Mouse (Mus musculus) erythroblast, embryonic 14.5 days (primary cell): ENCODE data around the gene Eif3b. TPM values are rescaled to one million over a fixed set of nuclear protein-coding genes. Genes with fewer than 3 reads are reported as not detected.
"Not testable (repeated sequence)": the region's sequence is repeated elsewhere in the genome, so short reads cannot be mapped to it uniquely, and the experiment has no call there.

Experiments
- H3K27me3 ChIP-seq: 2 replicates; pipeline ENCODE4 v1.6.1; 2012; ENCODE audit warnings: inconsistent platforms; ENCODE audit not compliant: control insufficient read depth
- H3K36me3 ChIP-seq: 2 replicates; pipeline ENCODE4 v1.6.1; 2012; ENCODE audit warnings: mild to moderate bottlenecking, inconsistent platforms; ENCODE audit not compliant: control insufficient read depth
- H3K4me1 ChIP-seq: 2 replicates; pipeline ENCODE4 v1.6.1; 2012; ENCODE audit warnings: inconsistent platforms; ENCODE audit not compliant: control insufficient read depth
- H3K4me3 ChIP-seq: replicated peaks from 2 replicates; pipeline ENCODE3; 2012; ENCODE audit warnings: moderate library complexity, mild to moderate bottlenecking, inconsistent platforms
- H3K9me3 ChIP-seq: 2 replicates; pipeline ENCODE4 v1.6.1; 2012; ENCODE audit warnings: low read length, inconsistent platforms, mixed read lengths; ENCODE audit not compliant: control insufficient read depth
- GATA1 ChIP-seq: IDR thresholded peaks from 2 replicates; pipeline ENCODE4 v1.6.1; 2012; ENCODE audit warnings: low read length, inconsistent platforms, mixed read lengths
- TAL1 ChIP-seq: IDR thresholded peaks from 3 replicates; pipeline ENCODE4 v1.6.1; 2012; ENCODE audit warnings: low read length, inconsistent platforms, mixed read lengths
- polyA plus RNA-seq: library from polyadenylated mRNA; stranded (reverse); fragments of >175 nt; gene quantifications from 2 replicates; pipeline ENCODE4 v1.2.3, GENCODE M21; 2012

Gene Eif3b
- polyA plus RNA-seq, 1 experiment, result 7.2 TPM

DNA sequence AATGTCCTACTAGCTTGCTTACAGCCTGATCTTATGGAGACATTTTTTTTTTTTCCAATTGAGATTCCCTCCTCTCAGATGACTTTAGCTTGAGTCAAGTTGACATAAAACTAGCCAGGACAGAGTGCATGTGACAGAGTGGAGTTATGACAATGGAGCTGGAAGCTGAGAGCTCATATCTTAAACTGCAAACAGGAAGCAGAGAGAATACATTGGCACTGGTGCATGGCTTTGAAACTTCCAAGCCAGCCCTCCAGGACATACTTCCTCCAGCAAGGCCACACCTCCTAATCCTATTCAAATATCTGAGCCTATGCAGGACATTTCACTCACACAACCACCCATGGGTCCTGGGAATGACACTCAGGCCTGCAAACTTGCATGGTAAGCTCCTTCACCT, 35.4 kb downstream of the Eif3b start:
- TF ChIP-seq GATA1 (no peak), TAL1 (no peak)
- Histone ChIP-seq H3K4me3 (no peak overlapping the region), H3K36me3 (no peaks in the 10 kb centered on the region), H3K27me3 (no peaks in the 10 kb centered on the region), H3K9me3 (no peaks in the 10 kb centered on the region), H3K4me1 (no peaks in the 10 kb centered on the region)

DNA sequence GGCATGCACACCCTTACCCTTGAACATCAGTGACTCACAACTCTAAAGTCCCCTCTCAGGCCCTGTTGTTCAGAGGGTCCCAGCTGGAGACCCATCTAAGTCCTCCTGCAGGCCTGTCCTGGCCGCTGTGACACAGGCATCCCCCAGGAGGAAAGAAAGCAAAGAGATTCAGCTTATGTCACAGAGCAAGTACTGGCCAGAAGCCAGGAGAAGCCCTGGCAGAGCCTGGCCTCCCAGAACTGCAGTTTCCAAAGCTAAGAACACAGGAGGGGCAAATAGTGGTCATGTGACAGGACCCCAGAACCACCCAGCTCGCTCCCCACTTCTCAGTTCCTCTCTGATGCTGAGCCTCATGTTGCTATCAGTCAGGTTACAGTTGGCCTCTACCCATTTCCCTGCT, 36.3 kb downstream of the Eif3b start:
- no peaks in the 10 kb centered on the region for H3K36me3 ChIP-seq
- TF ChIP-seq GATA1 (no peak), TAL1 (no peak)
- no peaks in the 10 kb centered on the region for H3K4me1 ChIP-seq
- H3K4me3 ChIP-seq, result no peak overlapping the region
- no peaks in the 10 kb centered on the region for H3K27me3 ChIP-seq
- H3K9me3 ChIP-seq, result no peaks in the 10 kb centered on the region

DNA sequence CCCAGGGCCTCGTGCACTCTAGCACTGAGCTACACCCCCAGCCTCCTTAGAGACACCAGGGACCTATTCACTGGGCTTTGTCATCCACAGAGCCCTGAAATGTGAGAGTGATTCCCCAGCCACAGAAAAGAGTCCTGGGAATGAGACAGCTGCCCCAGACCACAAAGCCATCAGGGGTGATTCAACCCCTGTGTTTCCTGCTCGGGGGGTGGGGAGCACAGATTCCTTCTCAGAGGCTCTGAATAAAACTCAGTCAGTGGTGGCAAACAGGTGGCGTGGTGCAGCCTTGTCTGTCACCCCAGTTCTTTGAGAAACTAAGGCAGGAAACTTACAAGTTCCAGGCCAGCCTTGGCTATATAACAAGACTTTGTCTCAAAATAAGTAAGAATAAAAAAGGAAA, 42.3 kb downstream of the Eif3b start:
- no peaks in the 10 kb centered on the region for H3K36me3 ChIP-seq
- H3K4me3 ChIP-seq, result no peak overlapping the region
- TF ChIP-seq GATA1, result no peak
- TF ChIP-seq TAL1, result no peak
- no peaks in the 10 kb centered on the region for H3K27me3 ChIP-seq
- H3K9me3 ChIP-seq, result peaks cover 21% of the 10 kb centered on the region
- no peaks in the 10 kb centered on the region for H3K4me1 ChIP-seq

DNA sequence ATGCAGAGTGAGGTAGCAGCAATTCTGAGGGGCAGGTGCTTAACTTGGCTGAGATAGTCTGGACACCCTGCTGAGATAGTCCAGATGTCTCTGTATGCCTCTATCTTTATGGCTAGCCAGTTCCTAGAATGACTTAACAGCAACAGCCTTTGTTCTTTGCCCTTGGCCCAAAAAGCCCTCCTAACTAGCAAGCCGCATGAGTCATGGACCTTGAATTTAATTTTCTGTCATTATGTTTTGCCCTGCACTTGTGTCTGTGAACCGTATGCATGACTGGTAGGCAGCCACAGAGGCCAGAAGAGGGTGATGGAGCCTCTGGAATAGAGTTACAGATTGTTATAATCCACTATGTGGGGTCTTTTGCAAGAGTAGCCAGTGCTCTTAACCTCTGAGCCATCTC, 44.0 kb downstream of the Eif3b start:
- H3K27me3 ChIP-seq, H3K4me1 ChIP-seq, H3K36me3 ChIP-seq, H3K4me3 ChIP-seq: not testable (repeated sequence)
- peaks cover 21% of the 10 kb centered on the region for H3K9me3 ChIP-seq

DNA sequence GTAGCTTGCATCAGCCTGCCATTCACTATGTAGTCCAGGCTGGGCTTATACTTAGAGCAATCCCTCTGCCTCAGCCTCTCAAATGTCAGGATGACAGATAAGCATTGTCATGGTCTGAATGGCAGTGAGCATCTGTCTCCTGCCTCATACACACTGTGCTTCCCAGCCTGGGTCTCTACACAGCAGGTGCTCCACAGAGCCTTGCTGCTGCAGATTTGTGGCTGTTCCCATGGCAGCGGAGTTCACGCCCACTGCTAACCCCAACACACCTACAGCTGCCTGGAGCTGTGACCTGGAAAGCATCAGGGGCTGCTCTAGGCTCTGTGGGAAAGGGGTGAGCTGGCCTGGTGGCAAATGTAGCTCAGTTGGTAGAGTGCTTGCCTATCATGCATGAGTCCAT, 45.8 kb downstream of the Eif3b start:
- Histone ChIP-seq H3K4me1 (no peaks in the 10 kb centered on the region), H3K4me3 (no peak overlapping the region), H3K9me3 (peaks cover 21% of the 10 kb centered on the region), H3K27me3 (no peaks in the 10 kb centered on the region), H3K36me3 (no peaks in the 10 kb centered on the region)
- no peak for TF ChIP-seq GATA1
- TF ChIP-seq TAL1, result no peak

DNA sequence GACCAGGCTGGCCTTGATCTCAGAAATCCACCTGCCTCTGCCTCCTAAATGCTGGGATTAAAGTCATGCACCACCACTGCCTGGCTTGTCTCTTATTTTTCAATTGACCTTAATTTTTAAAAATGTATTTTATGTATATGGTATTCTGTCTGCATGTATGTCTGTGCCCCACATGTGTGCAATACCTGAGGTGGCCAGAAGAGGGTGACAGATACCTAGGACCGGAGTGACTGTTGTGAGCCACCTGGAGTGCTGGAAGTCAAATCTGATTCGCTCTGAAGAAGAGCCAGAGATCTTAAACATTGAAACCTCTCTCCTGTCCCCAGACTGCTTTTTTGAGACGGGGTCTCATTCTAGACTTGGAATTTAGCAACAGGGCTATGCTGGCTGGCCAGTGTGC, 53.2 kb downstream of the Eif3b start:
- H3K4me3 ChIP-seq, result no peak overlapping the region
- no peaks in the 10 kb centered on the region for H3K36me3 ChIP-seq
- H3K9me3 ChIP-seq, result no peaks in the 10 kb centered on the region; the same call in 1 of the 2 replicates
- no peaks in the 10 kb centered on the region for H3K4me1 ChIP-seq
- H3K27me3 ChIP-seq, result no peaks in the 10 kb centered on the region
- TF ChIP-seq GATA1 (no peak), TAL1 (no peak)

DNA sequence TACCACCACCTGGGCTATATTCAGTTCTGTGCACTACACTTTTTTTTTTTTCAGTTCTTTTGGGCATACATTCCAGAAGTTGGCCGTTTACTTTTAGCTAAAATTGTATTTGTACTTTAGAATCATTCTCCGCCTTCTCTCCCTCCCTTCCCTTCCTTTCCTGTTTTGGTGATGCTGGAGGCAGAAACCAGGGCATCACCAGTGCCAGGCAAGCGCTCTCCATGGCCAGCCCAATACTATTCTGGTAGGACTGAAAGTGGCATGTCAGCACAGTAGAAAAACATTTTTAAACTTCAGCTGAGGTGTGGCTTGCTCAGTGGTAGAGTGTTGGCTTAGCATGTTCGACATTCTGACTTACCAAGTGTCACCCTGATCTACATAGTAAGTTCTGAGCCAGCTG, 62.3 kb downstream of the Eif3b start:
- H3K27me3 ChIP-seq, result peaks cover 6% of the 10 kb centered on the region; the same call in 1 of the 2 replicates
- no peaks in the 10 kb centered on the region for H3K4me1 ChIP-seq
- H3K36me3 ChIP-seq, result no peaks in the 10 kb centered on the region
- H3K9me3 ChIP-seq, result peaks cover 5% of the 10 kb centered on the region; the same call in 1 of the 2 replicates
- no peak overlapping the region for H3K4me3 ChIP-seq
- TF ChIP-seq GATA1 (no peak), TAL1 (no peak)

DNA sequence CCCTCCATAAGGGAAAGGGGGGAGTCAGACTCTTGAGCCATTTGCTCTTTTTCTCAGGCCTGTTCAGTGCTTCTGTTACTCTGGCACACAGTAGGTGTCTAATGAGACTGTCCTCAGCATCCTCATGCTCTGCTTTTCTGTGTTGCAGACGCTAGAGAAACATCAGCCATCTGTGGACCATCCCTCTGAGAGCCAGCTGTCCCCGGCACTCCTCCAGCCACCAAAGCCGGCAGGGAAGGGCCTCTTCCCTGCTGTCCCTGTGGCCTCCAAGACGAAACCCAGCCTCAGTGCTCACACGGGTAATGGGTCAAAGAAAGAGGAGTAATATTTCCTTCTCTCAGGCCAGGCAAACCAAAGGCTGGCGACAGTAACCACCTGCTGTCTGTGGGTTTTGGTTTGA, 72.0 kb downstream of the Eif3b start:
- Histone ChIP-seq H3K36me3 (no peaks in the 10 kb centered on the region), H3K4me3 (no peak overlapping the region), H3K4me1 (no peaks in the 10 kb centered on the region), H3K9me3 (no peaks in the 10 kb centered on the region), H3K27me3 (peaks cover 24% of the 10 kb centered on the region)
- TF ChIP-seq TAL1 (no peak), GATA1 (no peak)

DNA sequence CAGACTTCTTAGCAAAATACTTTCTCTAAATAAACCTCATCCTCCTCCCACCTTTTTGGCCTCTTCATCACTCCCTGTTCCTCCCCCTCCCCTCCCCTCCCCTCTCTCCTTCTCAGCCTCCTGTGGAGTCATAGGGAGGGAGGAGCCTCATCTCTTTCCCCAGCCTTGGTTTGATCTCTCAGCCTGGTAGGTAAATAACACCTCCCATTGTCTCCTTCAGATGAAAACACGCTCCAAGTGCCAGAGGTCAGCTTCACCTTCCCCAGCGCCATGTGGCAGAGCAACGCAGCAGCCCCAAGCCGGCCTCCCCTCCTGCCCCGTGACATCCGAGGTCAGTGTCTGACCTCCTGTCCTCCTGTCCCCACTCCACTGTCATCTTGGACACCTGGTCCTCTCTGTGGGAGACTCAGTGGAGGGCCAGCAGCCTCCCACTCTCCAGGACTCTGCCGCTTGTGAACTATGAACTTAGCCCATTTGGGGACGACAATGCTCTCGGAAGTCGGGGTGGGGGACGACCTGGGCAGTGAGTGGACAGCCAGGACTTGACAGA, 73.6 kb downstream of the Eif3b start:
- H3K36me3 ChIP-seq, result no peaks in the 10 kb centered on the region
- peaks cover 18% of the 10 kb centered on the region for H3K27me3 ChIP-seq
- TF ChIP-seq GATA1 (no peak), TAL1 (no peak)
- H3K9me3 ChIP-seq, result no peaks in the 10 kb centered on the region
- H3K4me3 ChIP-seq, result no peak overlapping the region
- H3K4me1 ChIP-seq, result no peaks in the 10 kb centered on the region

Other genes starting within 250 kb of the Eif3b start
- gene Mad1l1, start 97.8 kb upstream of the Eif3b start, polyA plus RNA-seq, result 2.4 and 2.9 TPM in 2 replicates
- gene Nudt1, start 97.7 kb upstream of the Eif3b start, polyA plus RNA-seq, result 1.2 and 1.3 TPM in 2 replicates
- gene Mrm2, start 87.4 kb upstream of the Eif3b start, polyA plus RNA-seq, result 0.71 and 0.72 TPM in 2 replicates
- gene Snx8, start 30.1 kb upstream of the Eif3b start, polyA plus RNA-seq, result 0.90 and 1.0 TPM in 2 replicates
- not detected in 2 replicates for gene Gm4869, start 26.3 kb downstream of the Eif3b start, polyA plus RNA-seq
- gene Chst12, start 86.2 kb downstream of the Eif3b start, polyA plus RNA-seq, result 0.32 and 0.50 TPM in 2 replicates
- 5.4 and 6.1 TPM in 2 replicates for gene Grifin, start 145.7 kb downstream of the Eif3b start, polyA plus RNA-seq
- 2.6 and 3.7 TPM in 2 replicates for gene Lfng, start 188.0 kb downstream of the Eif3b start, polyA plus RNA-seq
- gene Ttyh3, start 229.7 kb downstream of the Eif3b start, polyA plus RNA-seq, result 8.6 and 8.9 TPM in 2 replicates